ENCODE assay signal across 7 mouse cellular contexts in genomic region chr2:117017921-117018651, GRCm38 (mm10).
DNase-seq lines count a peak whose midpoint lies in the region; ATAC-seq and TF ChIP-seq lines count a peak whose summit lies in the region.

No protein-coding gene starts in this region.

- peak; percentile 61; the same call in 1 of the 2 replicates for ATAC-seq in intestine, embryonic 15.5 days

- H3K4me1 ChIP-seq in intestine, embryonic 15.5 days (replicated peaks), result peaks cover 6% of the 10 kb centered on the region; the same call in 1 of the 2 replicates

- no peak overlapping the region for H3K9ac ChIP-seq in intestine, embryonic 15.5 days

- WGBS in intestine, embryonic 15.5 days, result 51% methylated on average over 12 of the region's 12 CpGs

- intact Hi-C loops in left cerebral cortex, postnatal 14 days (cut with DNase I), result loop anchor here (2.0 to 5.0 kb wide), 2 partner anchors 103 to 106 kb away; partner anchors contain the start of gene Spred1

- TF ChIP-seq POLR2A in myocyte (IDR thresholded peaks at IDR 0.05; ENCODE audit: insufficient read length, low read depth), result no peak

- no peak overlapping the region for H3K4me2 ChIP-seq in intestine, embryonic 15.5 days (replicated peaks)
- peak overlapping the region; percentile 64 for H3K4me2 ChIP-seq in myocyte (ENCODE audit: low read depth)

- no peaks in the 10 kb centered on the region for H3K79me2 ChIP-seq in myocyte (ENCODE audit: control insufficient read depth, insufficient read depth)

- H3K36me3 ChIP-seq in intestine, embryonic 15.5 days, result no peaks in the 10 kb centered on the region
- no peaks in the 10 kb centered on the region for H3K36me3 ChIP-seq in myocyte (ENCODE audit: control insufficient read depth, insufficient read depth)

- peak overlapping the region; percentile 24; the same call in 1 of the 2 replicates for H3K27ac ChIP-seq in intestine, embryonic 15.5 days

- no peak overlapping the region for H3K4me3 ChIP-seq in intestine, embryonic 15.5 days (replicated peaks)
- H3K4me3 ChIP-seq in myocyte, result no peak overlapping the region

- no peaks in the 10 kb centered on the region for H3K9me3 ChIP-seq in intestine, embryonic 15.5 days

- H3ac ChIP-seq in myocyte (ENCODE audit: control insufficient read depth, insufficient read length), result no peak overlapping the region

- H3K27me3 ChIP-seq in intestine, embryonic 15.5 days (replicated peaks), result no peaks in the 10 kb centered on the region
- no peaks in the 10 kb centered on the region for H3K27me3 ChIP-seq in myocyte (ENCODE audit: control insufficient read depth, insufficient read depth, insufficient read length)

- DNase-seq in ES-CJ7 (ENCODE audit: low read depth, low spot score), result peak; percentile 46
- DNase-seq in adipocyte (ENCODE audit: low spot score), result peak; percentile 26
- peak; percentile 13 to 59 for DNase-seq in frontal cortex, postnatal 10 days (ENCODE audit: low spot score in 2 of 2)
- DNase-seq in left cerebral cortex, postnatal 14 days (ENCODE audit: low spot score in 2 of 2), result peak; percentile 55 to 77
- DNase-seq in cerebellum, postnatal 14 days, result no peak

TF ChIP-seq in myocyte, 11 proteins besides CTCF, POLR2A, EP300 and RAD21:
- TF ChIP-seq TCF12 (IDR thresholded peaks at IDR 0.05; ENCODE audit: insufficient read depth, poor library complexity, severe bottlenecking) (no peak), SRF (IDR thresholded peaks at IDR 0.05; ENCODE audit: control insufficient read depth, insufficient read length, low read depth) (no peak), MAX (IDR thresholded peaks at IDR 0.05; ENCODE audit: low read depth) (no peak), REST (IDR thresholded peaks at IDR 0.05; ENCODE audit: insufficient read depth, insufficient read length) (no peak), TCF3 (IDR thresholded peaks at IDR 0.05; ENCODE audit: insufficient read length, low read depth) (no peak), CEBPB (IDR thresholded peaks at IDR 0.05; ENCODE audit: insufficient read depth, poor library complexity, severe bottlenecking) (no peak), POLR2AphosphoS2 (IDR thresholded peaks at IDR 0.05; ENCODE audit: insufficient read length, low read depth) (no peak), MYOG (IDR thresholded peaks at IDR 0.05; ENCODE audit: control insufficient read depth in 1 of 3, insufficient read depth in 1 of 3, insufficient read length in 2 of 3, low read depth in 2 of 3) (no peak), USF1 (IDR thresholded peaks at IDR 0.05; ENCODE audit: low read depth) (no peak), E2F4 (IDR thresholded peaks at IDR 0.05; ENCODE audit: insufficient read depth) (no peak), MYOD1 (IDR thresholded peaks at IDR 0.05; ENCODE audit: control insufficient read depth in 1 of 3, insufficient read length in 2 of 3, low read depth in 2 of 3) (no peak)

Comparison
In these comparisons a context has a peak if more than half of its experiments do, and no peak if none do; other contexts are left out.
1. DNase-seq: peak in ES-CJ7 (single experiment), adipocyte (single experiment), frontal cortex, postnatal 10 days (2 of 2) and left cerebral cortex, postnatal 14 days (2 of 2); none in cerebellum, postnatal 14 days (0 of 2).